Mouse (Mus musculus): Measurements from ENCODE around the gene Fbxo24.

GRCm38 (mm10) chr5:137600281-137600618, 28.6 kb downstream of the Fbxo24 start:
- TF ChIP-seq CTCF (IDR thresholded peaks at IDR 0.05; ENCODE audit: low read depth, low read length) (no peak), POLR2A (IDR thresholded peaks at IDR 0.05; ENCODE audit: extremely low read depth, insufficient read depth, low read length) (no peak)
